Mouse (Mus musculus): ENCODE measurements around the gene Cpne8.
A peak's percentile ranks its signal among the peaks of the same experiment; 100 is the strongest.
"Not testable (repeated sequence)": the region's sequence is repeated elsewhere in the genome, so short reads cannot be mapped to it uniquely, and the experiment has no call there.

The Cpne8 gene

DNA sequence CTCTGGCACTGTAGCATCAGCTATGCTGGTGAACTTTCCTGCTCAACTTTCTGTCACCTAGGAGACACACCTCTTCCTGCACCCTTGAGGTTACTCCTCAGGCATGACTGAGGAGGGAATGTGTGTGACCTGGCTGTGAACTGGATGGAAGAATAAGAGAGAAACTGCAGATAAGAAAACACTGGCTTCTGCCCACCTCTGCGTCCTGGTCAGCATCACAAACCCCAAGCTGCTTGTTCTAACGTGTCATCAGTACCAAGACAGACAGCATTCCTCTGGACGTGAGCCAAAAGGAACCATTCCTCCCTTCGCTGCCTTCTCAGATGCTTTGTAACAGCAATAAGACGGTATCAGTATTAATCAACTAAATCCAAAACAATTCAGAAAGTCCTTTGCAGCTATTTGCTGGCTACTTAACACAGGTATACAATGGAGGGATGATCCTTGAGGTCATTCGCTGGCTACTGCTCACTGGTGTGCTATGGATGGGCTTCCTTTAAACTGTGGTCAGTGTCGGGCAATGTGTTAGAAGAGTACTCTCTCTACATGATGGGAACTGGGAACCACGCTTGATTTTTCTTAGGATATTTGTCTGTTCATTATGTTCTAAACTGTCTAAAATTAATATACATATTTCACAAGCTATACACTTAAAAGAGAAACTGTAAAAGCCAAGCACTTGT lies 63.0 kb downstream of the Cpne8 start:
- no peak for DNase-seq (ENCODE audit: low spot score in 2 of 2)

GRCm38 (mm10) chr15:90610767-90611166 lies 68.5 kb downstream of the Cpne8 start:
- DNase-seq (ENCODE audit: low spot score in 2 of 2): not testable (repeated sequence)

DNA sequence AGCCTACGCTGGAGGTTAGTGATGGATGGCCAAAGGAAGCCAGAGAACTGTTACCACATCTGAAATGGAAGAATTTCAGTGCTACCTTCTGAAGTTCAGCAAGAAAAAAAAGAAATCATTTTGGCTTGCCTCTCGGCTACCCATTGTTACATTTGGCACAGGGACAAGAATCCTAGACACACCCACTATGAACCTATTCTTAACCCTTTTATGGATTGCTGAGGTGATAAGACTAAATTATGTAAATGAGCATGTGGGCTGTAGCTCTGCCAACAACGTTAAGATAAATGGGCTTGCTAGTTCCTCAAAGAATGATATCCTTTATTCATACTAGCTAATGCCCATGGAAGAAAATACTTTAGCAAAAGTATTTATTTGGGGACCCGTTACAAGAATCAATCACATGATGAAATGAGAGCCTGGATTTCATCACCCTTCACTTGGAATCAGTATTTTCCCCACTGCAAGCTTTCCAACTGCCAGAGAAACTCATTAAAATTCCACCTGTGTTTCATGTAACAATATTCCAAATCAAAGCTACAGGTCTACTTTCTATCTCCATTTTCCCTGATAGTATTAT lies 69.3 kb downstream of the Cpne8 start:
- DNase-seq (ENCODE audit: low spot score in 2 of 2): no peak

- DNase-seq (ENCODE audit: low spot score in 2 of 2): no peak
Measured at GRCm38 (mm10) chr15:90608368-90608767, 70.9 kb downstream of the Cpne8 start.

- DNase-seq (ENCODE audit: low spot score in 2 of 2): no peak
Measured at GRCm38 (mm10) chr15:90607181-90607580, 72.1 kb downstream of the Cpne8 start.

- DNase-seq (ENCODE audit: low spot score in 2 of 2): no peak
Measured at GRCm38 (mm10) chr15:90603676-90604075, 75.6 kb downstream of the Cpne8 start.

DNA sequence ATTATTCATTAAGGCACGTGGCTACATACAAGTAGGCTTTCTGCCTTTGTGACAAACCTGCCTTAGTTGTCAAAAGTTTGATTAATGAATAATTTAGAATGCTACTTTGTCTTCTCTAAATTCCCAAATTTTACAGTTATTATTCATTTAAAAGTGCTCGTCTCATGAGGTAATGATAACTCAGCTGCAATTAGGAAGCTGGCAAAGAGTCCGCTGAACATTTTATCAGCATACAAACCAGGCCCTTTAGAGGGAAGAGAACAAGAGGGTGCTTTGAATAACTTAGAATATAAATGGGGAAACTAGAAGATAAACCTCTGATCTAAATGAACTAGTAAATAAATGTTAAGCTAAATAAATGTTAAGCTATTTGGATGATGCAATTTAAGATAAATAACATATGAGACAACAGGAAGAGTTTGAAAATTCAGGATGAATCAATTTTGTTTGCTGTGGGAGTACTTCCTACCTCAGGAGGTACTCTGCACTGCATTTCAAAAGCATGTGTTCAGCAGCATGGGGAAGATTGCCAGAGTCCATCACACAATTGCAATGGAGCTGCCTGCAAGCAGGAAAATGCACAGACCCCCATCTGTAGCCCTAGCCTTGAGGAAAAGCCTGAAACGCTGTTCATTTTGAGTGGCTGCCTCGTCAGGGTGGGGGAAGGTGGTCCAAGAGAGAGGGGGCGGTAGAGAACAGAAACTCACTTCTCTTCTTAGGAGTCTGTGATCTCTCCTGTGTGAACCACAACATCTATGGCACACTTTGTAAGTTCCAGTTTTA lies 81.3 kb downstream of the Cpne8 start:
- no peak for DNase-seq (ENCODE audit: low spot score in 2 of 2)

DNA sequence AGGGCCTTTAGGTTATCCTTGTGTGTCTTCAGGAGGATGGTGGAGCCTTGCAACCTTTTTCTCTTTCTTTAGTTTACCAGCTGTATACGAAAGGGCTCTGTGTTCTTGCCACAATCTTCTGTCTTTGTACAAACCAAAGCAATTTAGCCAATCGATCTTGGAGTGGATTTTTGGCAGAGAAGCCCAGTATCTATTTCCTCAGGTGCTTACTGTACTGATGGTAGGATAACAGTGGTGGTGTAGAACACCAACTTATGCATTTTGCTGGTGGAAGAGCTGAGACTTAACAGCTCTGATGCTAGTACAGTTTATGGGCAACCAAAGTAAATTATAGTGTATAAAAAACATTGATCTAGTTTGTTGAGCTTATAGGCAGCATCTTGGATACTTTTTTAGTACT lies 83.6 kb downstream of the Cpne8 start:
- DNase-seq (ENCODE audit: low spot score in 2 of 2): no peak

- DNase-seq (ENCODE audit: low spot score in 2 of 2): no peak
Measured at GRCm38 (mm10) chr15:90589587-90589986, 89.6 kb downstream of the Cpne8 start.

- DNase-seq (ENCODE audit: low spot score in 2 of 2): no peak
Measured at GRCm38 (mm10) chr15:90577402-90577801, 101.8 kb downstream of the Cpne8 start.

- no peak for DNase-seq (ENCODE audit: low spot score in 2 of 2)
Measured at GRCm38 (mm10) chr15:90569246-90569645, 110.0 kb downstream of the Cpne8 start.

DNA sequence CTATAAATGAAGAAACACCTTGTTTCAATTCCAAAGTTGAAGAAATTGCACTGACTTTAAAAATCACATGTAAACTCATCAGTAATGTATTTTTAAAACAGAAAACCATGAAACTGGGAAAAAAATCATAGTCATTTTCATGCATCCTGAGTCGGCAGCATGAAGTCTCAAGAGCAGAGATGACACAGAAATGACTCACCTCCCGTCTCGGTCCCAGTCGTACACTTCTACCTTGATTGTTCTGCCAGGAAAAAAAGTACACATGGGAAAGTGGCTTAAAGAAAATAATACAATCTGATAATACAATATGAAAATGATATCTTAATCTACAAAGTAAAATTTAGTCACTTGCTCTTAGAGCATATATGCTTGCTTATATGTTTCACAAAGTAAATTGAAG lies 111.2 kb downstream of the Cpne8 start:
- no peak for DNase-seq (ENCODE audit: low spot score in 2 of 2)

- DNase-seq (ENCODE audit: low spot score in 2 of 2): no peak
Measured at GRCm38 (mm10) chr15:90563996-90564395, 115.2 kb downstream of the Cpne8 start.

- peak in 1 of 2 experiments; percentile 3 for DNase-seq (ENCODE audit: low spot score in 2 of 2)
Measured at GRCm38 (mm10) chr15:90561613-90562012, 117.6 kb downstream of the Cpne8 start.

DNA sequence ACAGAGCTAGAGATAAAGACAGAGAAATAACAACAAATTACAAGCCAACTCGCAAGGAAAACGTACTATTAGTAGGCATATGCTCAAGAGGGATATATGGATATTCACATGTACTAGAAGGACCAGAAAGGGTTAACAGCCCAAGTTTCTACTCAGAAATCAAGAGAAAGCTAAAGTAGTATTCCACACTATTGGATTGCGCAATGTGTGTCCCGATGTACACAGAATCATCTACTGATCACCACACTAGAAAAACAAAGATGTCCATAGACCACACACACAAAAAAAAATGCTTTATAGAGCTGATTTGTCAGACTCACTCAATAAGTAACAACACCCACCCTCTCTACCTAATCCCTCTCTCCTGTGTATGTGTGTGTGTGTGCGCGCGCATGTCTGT lies 130.6 kb downstream of the Cpne8 start:
- no peak for DNase-seq (ENCODE audit: low spot score in 2 of 2)

- no peak for DNase-seq (ENCODE audit: low spot score in 2 of 2)
Measured at GRCm38 (mm10) chr15:90543447-90543846, 135.8 kb downstream of the Cpne8 start.

DNA sequence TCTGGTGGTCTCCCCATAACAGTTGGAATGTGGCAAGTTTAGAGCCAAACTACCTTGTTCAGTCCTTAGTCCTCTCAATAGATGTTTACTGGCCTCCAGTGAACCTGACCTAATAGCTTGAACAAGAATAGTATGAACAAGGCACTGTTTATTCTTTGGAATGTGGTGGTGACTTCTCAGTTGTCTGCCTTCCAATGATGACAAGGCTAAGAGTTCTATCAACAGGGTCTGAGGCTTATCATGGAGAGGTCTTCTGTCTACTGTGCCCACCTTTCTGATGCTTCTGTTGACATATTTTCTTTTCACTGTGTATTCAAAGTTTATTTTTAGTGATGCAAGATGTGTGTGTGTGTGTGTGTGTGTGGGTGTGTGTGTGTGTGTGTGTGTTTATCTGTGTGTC lies 137.1 kb downstream of the Cpne8 start:
- DNase-seq (ENCODE audit: low spot score in 2 of 2): no peak

DNA sequence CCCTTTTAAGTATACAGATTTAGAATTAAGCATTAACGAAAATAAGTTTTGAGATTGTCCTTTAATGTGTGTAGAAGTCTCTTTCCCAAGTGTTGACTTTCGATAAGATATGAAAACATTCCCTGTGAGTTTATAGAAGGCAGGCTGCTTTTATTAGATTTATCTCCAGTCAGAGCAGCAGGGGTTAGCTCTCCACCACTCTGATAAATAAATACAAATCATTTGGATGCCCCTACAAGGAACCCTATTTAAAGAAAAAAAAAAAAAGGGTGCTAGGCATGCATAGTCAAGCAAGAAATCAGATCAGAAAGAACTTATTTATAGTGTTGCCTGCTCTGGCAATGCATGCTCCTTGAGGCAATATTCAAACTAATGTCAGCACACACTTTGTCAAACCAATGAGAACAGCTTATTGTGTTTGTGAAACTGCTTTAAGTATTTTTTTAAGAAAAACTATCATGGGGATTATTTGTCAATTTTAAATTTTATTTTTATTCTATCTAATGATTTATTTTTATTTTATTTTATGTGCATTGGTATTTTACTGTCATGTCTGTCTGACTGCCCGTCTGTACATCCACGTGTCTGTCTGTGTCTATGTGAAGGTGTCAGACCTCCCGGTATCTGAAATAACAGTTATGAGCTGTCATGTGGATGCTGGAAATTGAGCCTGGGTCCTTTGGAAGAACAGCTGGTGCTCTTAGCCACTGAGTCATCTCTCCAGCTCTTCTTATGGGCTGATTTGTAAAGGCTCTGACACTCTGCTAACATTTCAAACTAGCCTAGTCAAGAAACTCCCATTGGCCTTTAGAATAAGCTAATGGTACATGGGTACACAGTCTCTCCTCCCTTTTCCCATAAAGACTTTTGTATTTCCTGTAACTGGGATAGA lies 142.7 kb downstream of the Cpne8 start:
- no peak for DNase-seq (ENCODE audit: low spot score in 2 of 2)

GRCm38 (mm10) chr15:90535730-90536129 lies 143.5 kb downstream of the Cpne8 start:
- DNase-seq (ENCODE audit: low spot score in 2 of 2): no peak

DNA sequence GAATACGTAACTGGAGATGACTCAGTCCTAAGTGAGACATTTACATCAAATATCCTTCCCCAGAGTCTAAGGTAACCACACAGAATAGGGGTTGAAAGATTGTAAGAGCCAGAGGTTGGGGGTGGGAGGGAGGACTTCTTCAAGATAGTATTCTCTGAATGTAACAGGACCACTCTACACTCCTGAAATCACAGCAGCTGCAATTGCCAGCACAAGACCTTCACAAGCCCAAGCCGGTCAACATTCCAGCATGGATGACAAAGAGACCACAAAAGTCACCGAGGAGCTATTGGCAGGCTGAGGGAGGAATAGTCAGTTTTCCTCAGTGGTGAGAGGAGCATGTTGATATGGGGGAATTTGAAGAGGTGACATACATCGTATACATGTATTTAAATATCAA lies 166.5 kb downstream of the Cpne8 start:
- no peak for DNase-seq (ENCODE audit: low spot score in 2 of 2)

GRCm38 (mm10) chr15:90497080-90497479 lies 182.2 kb downstream of the Cpne8 start:
- no peak for DNase-seq (ENCODE audit: low spot score in 2 of 2)

DNA sequence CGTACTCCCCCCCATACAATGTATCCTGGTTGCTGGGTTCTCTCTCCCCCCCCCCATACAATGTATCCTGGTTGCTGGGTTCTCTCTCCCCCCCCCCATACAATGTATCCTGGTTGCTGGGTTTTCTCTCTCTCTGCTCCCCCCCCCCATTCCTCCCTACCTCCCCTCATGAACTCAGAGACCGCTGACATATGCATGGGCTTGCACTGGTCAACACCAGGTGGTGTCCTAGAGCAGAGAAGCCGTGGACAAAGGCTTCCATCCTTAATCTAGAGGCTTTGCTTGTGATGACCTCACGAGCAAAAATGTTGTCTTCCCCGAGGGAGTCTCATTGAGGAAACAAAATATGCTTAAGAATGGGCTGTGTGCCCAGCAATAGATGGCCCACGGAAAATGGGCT lies 187.7 kb downstream of the Cpne8 start:
- DNase-seq (ENCODE audit: low spot score in 2 of 2): no peak
